Mouse (Mus musculus): Measurements from ENCODE around the gene Mtrex. TPM values are rescaled to one million over a fixed set of nuclear protein-coding genes. Genes with fewer than 3 reads are reported as not detected.

The Mtrex gene
- total RNA-seq, 1 experiment: 77.1 TPM

- no peak for TF ChIP-seq CHD2 (IDR thresholded peaks at IDR 0.05; ENCODE audit: low read depth, low read length)
- TF ChIP-seq MAFK (IDR thresholded peaks at IDR 0.05; ENCODE audit: insufficient read depth, low read depth, low read length): no peak
- no peak for TF ChIP-seq ZC3H11A (IDR thresholded peaks at IDR 0.05; ENCODE audit: borderline replicate concordance, low read depth, low read length)
- TF ChIP-seq HCFC1 (IDR thresholded peaks at IDR 0.05; ENCODE audit: borderline replicate concordance, insufficient read depth, low read length): no peak
- no peak for TF ChIP-seq ZNF384 (IDR thresholded peaks at IDR 0.05; ENCODE audit: low read depth, low read length)
These were observed 86.7 kb downstream of the Mtrex start for GRCm38 (mm10) chr13:112840241-112841087.

GRCm38 (mm10) chr13:112838562-112839232 lies 88.5 kb downstream of the Mtrex start:
- H3K4me3 ChIP-seq (ENCODE audit: insufficient read depth in 1 of 2, low read depth in 1 of 2, low read length in 2 of 2, poor library complexity in 1 of 2, severe bottlenecking in 1 of 2): no peak overlapping the region
- peaks cover 0 to 9% of the 10 kb centered on the region in 2 experiments; a peak in 1 of 4 replicates for H3K4me1 ChIP-seq (ENCODE audit: control insufficient read depth in 2 of 2, insufficient read depth in 2 of 2, low read length in 2 of 2, poor library complexity in 1 of 2)
- no peaks in the 10 kb centered on the region for H3K9me3 ChIP-seq (ENCODE audit: control insufficient read depth, insufficient read depth, low read depth, low read length)
- no peak overlapping the region for H3K9ac ChIP-seq (ENCODE audit: insufficient read depth, low read depth, low read length, poor library complexity, severe bottlenecking)
- no peak for DNase-seq (ENCODE audit: low read depth, low spot score)
- no peak overlapping the region for H3K27ac ChIP-seq (ENCODE audit: insufficient read depth, low read depth, low read length, poor library complexity, severe bottlenecking)
- H3K36me3 ChIP-seq (ENCODE audit: control insufficient read depth, insufficient read depth, low read length, poor library complexity, severe bottlenecking): peaks cover 3% of the 10 kb centered on the region; the same call in 1 of the 2 replicates
- in situ Hi-C loops (cut with MboI; ENCODE audit: low sequenced_read_pairs in 2 of 2, unreplicated experiment in 2 of 2): no loop called here
- TF ChIP-seq ZC3H11A (IDR thresholded peaks at IDR 0.05; ENCODE audit: borderline replicate concordance, low read depth, low read length): no peak
- TF ChIP-seq HCFC1 (IDR thresholded peaks at IDR 0.05; ENCODE audit: borderline replicate concordance, insufficient read depth, low read length): no peak
- no peak for TF ChIP-seq CHD2 (IDR thresholded peaks at IDR 0.05; ENCODE audit: low read depth, low read length)
- no peak for TF ChIP-seq ZNF384 (IDR thresholded peaks at IDR 0.05; ENCODE audit: low read depth, low read length)
- TF ChIP-seq MAFK (IDR thresholded peaks at IDR 0.05; ENCODE audit: insufficient read depth, low read depth, low read length): no peak

More at GRCm38 (mm10) chr13:112840241-112841087, 86.7 kb downstream of the Mtrex start:
- no peak overlapping the region for H3K27ac ChIP-seq (ENCODE audit: insufficient read depth, low read depth, low read length, poor library complexity, severe bottlenecking)
- no peak overlapping the region for H3K9ac ChIP-seq (ENCODE audit: insufficient read depth, low read depth, low read length, poor library complexity, severe bottlenecking)
- no peaks in the 10 kb centered on the region for H3K9me3 ChIP-seq (ENCODE audit: control insufficient read depth, insufficient read depth, low read depth, low read length)
- no peaks in the 10 kb centered on the region; the same call in 1 of the 2 replicates for H3K36me3 ChIP-seq (ENCODE audit: control insufficient read depth, insufficient read depth, low read length, poor library complexity, severe bottlenecking)
- H3K4me3 ChIP-seq (ENCODE audit: insufficient read depth in 1 of 2, low read depth in 1 of 2, low read length in 2 of 2, poor library complexity in 1 of 2, severe bottlenecking in 1 of 2): no peak overlapping the region
- in situ Hi-C loops (cut with MboI; ENCODE audit: low sequenced_read_pairs in 2 of 2, unreplicated experiment in 2 of 2): no loop called here
- no peak for DNase-seq (ENCODE audit: low read depth, low spot score)
- H3K4me1 ChIP-seq (ENCODE audit: control insufficient read depth in 2 of 2, insufficient read depth in 2 of 2, low read length in 2 of 2, poor library complexity in 1 of 2): peaks cover 0 to 4% of the 10 kb centered on the region in 2 experiments; a peak in 1 of 4 replicates

GRCm38 (mm10) chr13:112837621-112838155 lies 89.5 kb downstream of the Mtrex start:
- no peak for DNase-seq (ENCODE audit: low read depth, low spot score)
- Histone ChIP-seq H3K27ac (ENCODE audit: insufficient read depth, low read depth, low read length, poor library complexity, severe bottlenecking) (no peak overlapping the region), H3K36me3 (ENCODE audit: control insufficient read depth, insufficient read depth, low read length, poor library complexity, severe bottlenecking) (peaks cover 3% of the 10 kb centered on the region; the same call in 1 of the 2 replicates), H3K4me1 (ENCODE audit: control insufficient read depth in 2 of 2, insufficient read depth in 2 of 2, low read length in 2 of 2, poor library complexity in 1 of 2) (peaks cover 0 to 9% of the 10 kb centered on the region in 2 experiments; a peak in 1 of 4 replicates), H3K4me3 (ENCODE audit: insufficient read depth in 1 of 2, low read depth in 1 of 2, low read length in 2 of 2, poor library complexity in 1 of 2, severe bottlenecking in 1 of 2) (no peak overlapping the region), H3K9me3 (ENCODE audit: control insufficient read depth, insufficient read depth, low read depth, low read length) (no peaks in the 10 kb centered on the region), H3K9ac (ENCODE audit: insufficient read depth, low read depth, low read length, poor library complexity, severe bottlenecking) (no peak overlapping the region)
- in situ Hi-C loops (cut with MboI; ENCODE audit: low sequenced_read_pairs in 2 of 2, unreplicated experiment in 2 of 2): no loop called here
- TF ChIP-seq MAFK (IDR thresholded peaks at IDR 0.05; ENCODE audit: insufficient read depth, low read depth, low read length) (no peak), CHD2 (IDR thresholded peaks at IDR 0.05; ENCODE audit: low read depth, low read length) (no peak), ZNF384 (IDR thresholded peaks at IDR 0.05; ENCODE audit: low read depth, low read length) (no peak), HCFC1 (IDR thresholded peaks at IDR 0.05; ENCODE audit: borderline replicate concordance, insufficient read depth, low read length) (no peak), ZC3H11A (IDR thresholded peaks at IDR 0.05; ENCODE audit: borderline replicate concordance, low read depth, low read length) (no peak)

- TF ChIP-seq HCFC1 (IDR thresholded peaks at IDR 0.05; ENCODE audit: borderline replicate concordance, insufficient read depth, low read length) (no peak), ZNF384 (IDR thresholded peaks at IDR 0.05; ENCODE audit: low read depth, low read length) (no peak), CHD2 (IDR thresholded peaks at IDR 0.05; ENCODE audit: low read depth, low read length) (no peak), ZC3H11A (IDR thresholded peaks at IDR 0.05; ENCODE audit: borderline replicate concordance, low read depth, low read length) (no peak), MAFK (IDR thresholded peaks at IDR 0.05; ENCODE audit: insufficient read depth, low read depth, low read length) (no peak)
- Histone ChIP-seq H3K4me1 (ENCODE audit: control insufficient read depth in 2 of 2, insufficient read depth in 2 of 2, low read length in 2 of 2, poor library complexity in 1 of 2) (peaks cover 0 to 9% of the 10 kb centered on the region in 2 experiments; a peak in 1 of 4 replicates), H3K27ac (ENCODE audit: insufficient read depth, low read depth, low read length, poor library complexity, severe bottlenecking) (no peak overlapping the region), H3K36me3 (ENCODE audit: control insufficient read depth, insufficient read depth, low read length, poor library complexity, severe bottlenecking) (peaks cover 3% of the 10 kb centered on the region; the same call in 1 of the 2 replicates), H3K4me3 (ENCODE audit: insufficient read depth in 1 of 2, low read depth in 1 of 2, low read length in 2 of 2, poor library complexity in 1 of 2, severe bottlenecking in 1 of 2) (no peak overlapping the region), H3K9me3 (ENCODE audit: control insufficient read depth, insufficient read depth, low read depth, low read length) (no peaks in the 10 kb centered on the region), H3K9ac (ENCODE audit: insufficient read depth, low read depth, low read length, poor library complexity, severe bottlenecking) (no peak overlapping the region)
- no peak for DNase-seq (ENCODE audit: low read depth, low spot score)
- in situ Hi-C loops (cut with MboI; ENCODE audit: low sequenced_read_pairs in 2 of 2, unreplicated experiment in 2 of 2): no loop called here
These were observed 90.2 kb downstream of the Mtrex start for GRCm38 (mm10) chr13:112836951-112837350.
